Mouse (Mus musculus) lung, postnatal 0 days (tissue): ENCODE measurements around the gene Parg. TPM values are rescaled to one million over a fixed set of nuclear protein-coding genes. Genes with fewer than 3 reads are reported as not detected.

Experiments
- ATAC-seq: fragments of 200-750 bp; cut with Nextera tagmentation; 2 replicates; pipeline ENCODE4 v1.8.0; 2017; ENCODE audit warnings: moderate library complexity
- DNase-seq: peaks from one replicate; pipeline ENCODE4 v3.0.0-alpha.2; 2016; ENCODE audit warnings: low spot score
- H3K27ac ChIP-seq: fragments of 300-500 bp; sonication (generic); 2 replicates; pipeline ENCODE4 v1.5.1; 2014; ENCODE audit warnings: antibody characterized with exemption, mild to moderate bottlenecking, low read length, mixed read lengths
- H3K27me3 ChIP-seq: fragments of 300-500 bp; sonication (generic); replicated peaks from 2 replicates; pipeline ENCODE4 v1.6.1; 2014; ENCODE audit warnings: low read length, mixed read lengths; ENCODE audit not compliant: insufficient read depth
- H3K36me3 ChIP-seq: fragments of 300-500 bp; sonication (generic); 2 replicates; pipeline ENCODE4 v1.6.1; 2014; ENCODE audit warnings: low read length, mixed read lengths; ENCODE audit not compliant: insufficient read depth
- H3K4me1 ChIP-seq: fragments of 300-500 bp; sonication (generic); 2 replicates; pipeline ENCODE4 v1.6.1; 2014; ENCODE audit warnings: antibody characterized with exemption, low read depth, low read length, mixed read lengths; ENCODE audit not compliant: insufficient read depth
- H3K4me2 ChIP-seq: fragments of 300-500 bp; sonication (generic); replicated peaks from 2 replicates; pipeline ENCODE4 v1.6.1; 2014; ENCODE audit warnings: low read depth, mild to moderate bottlenecking, low read length, moderate library complexity, mixed read lengths
- H3K4me3 ChIP-seq: fragments of 300-500 bp; sonication (generic); 2 replicates; pipeline ENCODE4 v1.5.1; 2014; ENCODE audit warnings: low read depth, low read length
- H3K9ac ChIP-seq: fragments of 300-500 bp; sonication (generic); replicated peaks from 2 replicates; pipeline ENCODE4 v1.6.1; 2014; ENCODE audit warnings: low read depth, mild to moderate bottlenecking
- H3K9me3 ChIP-seq: fragments of 300-500 bp; sonication (generic); 2 replicates; pipeline ENCODE4 v1.6.1; 2016; ENCODE audit warnings: low read length, mixed read lengths
- CTCF ChIP-seq: IDR thresholded peaks from 2 replicates; pipeline ENCODE4 v1.5.1; 2016; ENCODE audit warnings: antibody characterized with exemption, mild to moderate bottlenecking
- EP300 ChIP-seq: IDR thresholded peaks from 2 replicates; pipeline ENCODE4 v1.6.1; 2016; ENCODE audit warnings: antibody characterized with exemption, mild to moderate bottlenecking, control low read depth
- WGBS: fragments of 180-500 bp; shearing (Covaris S2); extraction: QIAGEN DNeasy Blood & Tissue Kit; methylation state at CpG from one replicate; pipeline ENCODE4 v1.1.7; 2014; 5-methylcytosine and 5-hydroxymethylcytosine counted together
- polyA plus RNA-seq: library from polyadenylated mRNA; unstranded; fragments of >200 nt; fragmentation: Nextera tagmentation; extraction: Ambion mirVana; gene quantifications from 2 replicates; pipeline ENCODE4 v1.2.1, GENCODE M21; 2015

The Parg gene
- polyA plus RNA-seq, 1 experiment from 2014 or later, result 16.5 TPM

- no peaks in the 10 kb centered on the region for H3K36me3 ChIP-seq
- H3K27me3 ChIP-seq, result no peaks in the 10 kb centered on the region
- H3K9ac ChIP-seq, result no peak overlapping the region
- 83% methylated on average over 5 of the region's 5 CpGs for WGBS
- no peak overlapping the region for H3K4me3 ChIP-seq
- no peak overlapping the region for H3K4me2 ChIP-seq
- H3K4me1 ChIP-seq, result no peaks in the 10 kb centered on the region
- no peaks in the 10 kb centered on the region for H3K9me3 ChIP-seq
- TF ChIP-seq CTCF, result no peak
- no peak for TF ChIP-seq EP300
- no peak for ATAC-seq
- DNase-seq, result no peak
- H3K27ac ChIP-seq, result no peak overlapping the region
Measured at GRCm38 (mm10) chr14:32323221-32323620, 121.5 kb downstream of the Parg start.

GRCm38 (mm10) chr14:32327366-32327765 lies 125.6 kb downstream of the Parg start:
- 82% methylated on average over 9 of the region's 9 CpGs for WGBS
- no peak overlapping the region for H3K4me2 ChIP-seq
- H3K27me3 ChIP-seq, result no peaks in the 10 kb centered on the region
- ATAC-seq (no peak), DNase-seq (no peak)
- no peaks in the 10 kb centered on the region for H3K9me3 ChIP-seq
- no peaks in the 10 kb centered on the region for H3K4me1 ChIP-seq
- H3K36me3 ChIP-seq, result no peaks in the 10 kb centered on the region
- TF ChIP-seq EP300 (no peak), CTCF (no peak)
- H3K27ac ChIP-seq, result no peak overlapping the region
- H3K4me3 ChIP-seq, result no peak overlapping the region
- no peak overlapping the region for H3K9ac ChIP-seq

- DNase-seq, result no peak
- H3K4me1 ChIP-seq, result no peaks in the 10 kb centered on the region
- TF ChIP-seq CTCF (no peak), EP300 (no peak)
- H3K36me3 ChIP-seq, result no peaks in the 10 kb centered on the region
- H3K27ac ChIP-seq, result no peak overlapping the region
- H3K4me3 ChIP-seq, result no peak overlapping the region
- no peaks in the 10 kb centered on the region for H3K9me3 ChIP-seq
- H3K27me3 ChIP-seq, result no peaks in the 10 kb centered on the region
- H3K4me2 ChIP-seq, result no peak overlapping the region
- no peak overlapping the region for H3K9ac ChIP-seq
- no peak for ATAC-seq
- WGBS, result 82% methylated on average over 20 of the region's 20 CpGs
Measured at GRCm38 (mm10) chr14:32332515-32333445, 131.0 kb downstream of the Parg start.

GRCm38 (mm10) chr14:32336021-32336420 lies 134.3 kb downstream of the Parg start:
- DNase-seq, result no peak
- Histone ChIP-seq H3K4me1 (no peaks in the 10 kb centered on the region), H3K27ac (no peak overlapping the region), H3K4me2 (no peak overlapping the region), H3K9me3 (no peaks in the 10 kb centered on the region), H3K4me3 (no peak overlapping the region), H3K9ac (no peak overlapping the region), H3K27me3 (no peaks in the 10 kb centered on the region), H3K36me3 (no peaks in the 10 kb centered on the region)
- no peak for ATAC-seq
- WGBS, result 75% methylated on average over 6 of the region's 6 CpGs
- TF ChIP-seq EP300, result no peak
- no peak for TF ChIP-seq CTCF

- no peak for TF ChIP-seq EP300
- TF ChIP-seq CTCF, result no peak
- DNase-seq, result no peak
Measured at GRCm38 (mm10) chr14:32336547-32336946, 134.8 kb downstream of the Parg start.

GRCm38 (mm10) chr14:32341823-32342222 lies 140.1 kb downstream of the Parg start:
- WGBS, result 99% methylated on average over 7 of the region's 7 CpGs
- H3K4me3 ChIP-seq, result no peak overlapping the region
- DNase-seq (no peak), ATAC-seq (no peak)
- no peaks in the 10 kb centered on the region for H3K27me3 ChIP-seq
- TF ChIP-seq EP300, result no peak
- no peak for TF ChIP-seq CTCF
- H3K4me1 ChIP-seq, result no peaks in the 10 kb centered on the region
- no peak overlapping the region for H3K4me2 ChIP-seq
- H3K36me3 ChIP-seq, result no peaks in the 10 kb centered on the region
- no peak overlapping the region for H3K27ac ChIP-seq
- H3K9ac ChIP-seq, result no peak overlapping the region
- no peaks in the 10 kb centered on the region for H3K9me3 ChIP-seq

More at GRCm38 (mm10) chr14:32336547-32336946, 134.8 kb downstream of the Parg start:
- Histone ChIP-seq H3K27me3 (no peaks in the 10 kb centered on the region), H3K4me3 (no peak overlapping the region), H3K4me1 (no peaks in the 10 kb centered on the region), H3K4me2 (no peak overlapping the region), H3K27ac (no peak overlapping the region), H3K9me3 (no peaks in the 10 kb centered on the region), H3K9ac (no peak overlapping the region), H3K36me3 (no peaks in the 10 kb centered on the region)
- WGBS, result 78% methylated on average over 11 of the region's 11 CpGs
- no peak for ATAC-seq
